Mouse (Mus musculus) mesoderm, embryonic 11.5 days (tissue): Measurements from ENCODE around the gene Trp53i11.

Source experiments
- DNase-seq: peaks from one replicate; pipeline ENCODE4 v3.0.0-alpha.2; 2012; ENCODE audit warnings: low read depth, low spot score

The Trp53i11 gene

DNA sequence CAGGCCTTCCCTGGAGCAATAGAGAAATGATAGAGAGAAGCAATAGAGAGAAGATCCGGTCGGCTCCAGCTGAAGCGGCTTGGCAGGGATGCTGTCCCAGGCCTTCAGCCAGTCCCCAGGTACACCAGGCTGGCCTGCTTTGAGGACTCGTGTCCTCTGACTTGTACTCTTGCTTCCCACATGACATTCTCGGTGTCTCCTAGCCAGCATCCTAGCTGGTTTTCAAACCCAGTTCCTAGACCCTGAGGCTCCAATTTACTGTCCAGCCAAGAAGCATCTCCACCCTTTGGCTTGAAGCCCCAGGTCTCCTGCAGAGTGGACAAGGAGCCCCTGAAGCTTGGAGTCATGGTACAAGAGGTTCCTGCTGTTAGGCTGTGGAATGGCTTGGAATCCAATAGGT lies 54.8 kb downstream of the Trp53i11 start:
- DNase-seq: no peak

DNA sequence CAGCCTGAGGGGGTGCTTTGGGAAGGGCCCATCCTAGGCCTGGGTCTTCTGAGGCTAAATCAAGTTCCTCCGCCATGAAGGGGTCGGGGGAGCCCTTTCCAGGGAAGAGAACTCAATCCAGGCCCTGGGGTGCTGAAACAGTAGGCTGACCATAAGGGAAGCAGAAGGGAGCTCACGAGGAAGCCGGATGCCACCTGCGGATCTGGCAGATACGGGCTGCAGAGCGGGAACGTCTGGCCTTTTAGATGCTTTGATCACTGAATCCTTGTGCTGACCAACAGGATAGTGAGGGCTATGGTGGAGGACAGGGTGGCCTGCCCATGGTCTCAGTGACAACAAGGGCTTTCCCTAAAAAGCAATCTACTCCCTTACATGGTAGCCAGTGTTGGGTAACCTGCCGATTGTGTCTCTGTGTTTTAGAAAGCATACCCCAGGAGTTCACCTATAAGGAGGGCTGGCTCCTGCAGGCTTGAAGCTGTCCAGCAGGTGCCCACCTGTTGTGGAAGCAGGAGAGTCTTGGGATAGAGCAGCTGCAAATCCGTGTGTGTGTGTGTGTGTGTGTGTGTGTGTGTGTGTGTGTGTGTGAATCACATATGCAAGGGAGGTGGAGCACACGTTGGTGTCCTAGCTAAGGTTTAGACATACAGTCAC lies 56.2 kb downstream of the Trp53i11 start:
- DNase-seq: no peak

DNA sequence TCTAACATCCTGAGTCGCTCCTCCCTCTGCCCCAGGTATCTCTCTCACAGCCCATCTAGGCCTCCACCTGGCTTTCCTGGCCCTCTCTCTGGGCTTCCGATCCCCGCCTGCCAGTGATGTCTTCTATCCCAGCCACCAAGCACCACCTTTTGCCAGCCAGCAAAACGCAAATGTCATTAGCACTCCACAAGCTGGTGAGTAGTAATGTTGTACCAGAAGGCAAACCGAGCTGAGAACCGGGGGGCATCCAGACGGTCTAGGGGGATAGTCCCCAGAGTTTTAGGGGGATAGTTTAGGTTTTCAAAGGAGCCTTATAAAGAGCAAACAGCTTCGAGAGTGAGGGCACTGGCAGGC lies 56.7 kb downstream of the Trp53i11 start:
- DNase-seq: no peak

DNA sequence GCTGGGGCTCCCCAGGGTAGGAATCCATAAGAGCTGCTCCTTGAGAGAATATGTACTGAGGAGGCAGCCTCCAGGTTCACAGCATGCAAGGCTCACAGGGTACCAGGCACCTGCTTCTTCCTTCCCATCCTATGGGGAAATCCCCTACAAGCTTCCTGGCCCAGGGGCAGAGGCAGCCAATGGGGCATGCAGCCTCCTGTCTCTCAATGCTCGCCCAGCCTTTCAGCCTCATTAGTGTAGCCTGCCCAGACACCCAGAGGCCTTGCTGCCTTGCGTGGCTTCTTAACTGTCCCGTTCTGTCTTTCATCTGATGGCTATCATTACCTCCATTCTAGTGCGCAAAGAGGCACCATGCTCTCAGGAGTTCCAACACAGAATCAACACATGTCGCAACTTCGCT lies 61.7 kb downstream of the Trp53i11 start:
- DNase-seq: no peak

DNA sequence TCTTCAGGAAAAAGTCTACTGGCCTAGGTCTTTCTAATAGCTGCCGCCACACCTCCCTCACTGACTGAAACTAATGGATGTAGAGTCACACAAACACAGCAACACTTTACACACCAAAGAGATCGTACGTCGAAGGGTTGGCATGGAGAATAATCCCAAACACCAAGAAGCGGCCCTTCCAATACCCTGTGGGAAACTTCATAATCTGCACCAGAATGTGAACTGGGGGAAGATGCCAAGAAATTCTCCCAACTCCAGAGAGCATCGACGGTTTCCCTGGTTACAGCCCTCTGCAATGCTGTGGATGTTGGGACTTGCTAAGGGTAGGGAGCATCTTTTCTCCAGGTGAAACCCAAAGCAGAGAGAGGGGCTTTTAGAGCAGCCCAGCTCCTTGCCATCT lies 63.3 kb downstream of the Trp53i11 start:
- no peak for DNase-seq
